13 mouse cellular contexts compared by ENCODE assay signal in the genomic region with DNA sequence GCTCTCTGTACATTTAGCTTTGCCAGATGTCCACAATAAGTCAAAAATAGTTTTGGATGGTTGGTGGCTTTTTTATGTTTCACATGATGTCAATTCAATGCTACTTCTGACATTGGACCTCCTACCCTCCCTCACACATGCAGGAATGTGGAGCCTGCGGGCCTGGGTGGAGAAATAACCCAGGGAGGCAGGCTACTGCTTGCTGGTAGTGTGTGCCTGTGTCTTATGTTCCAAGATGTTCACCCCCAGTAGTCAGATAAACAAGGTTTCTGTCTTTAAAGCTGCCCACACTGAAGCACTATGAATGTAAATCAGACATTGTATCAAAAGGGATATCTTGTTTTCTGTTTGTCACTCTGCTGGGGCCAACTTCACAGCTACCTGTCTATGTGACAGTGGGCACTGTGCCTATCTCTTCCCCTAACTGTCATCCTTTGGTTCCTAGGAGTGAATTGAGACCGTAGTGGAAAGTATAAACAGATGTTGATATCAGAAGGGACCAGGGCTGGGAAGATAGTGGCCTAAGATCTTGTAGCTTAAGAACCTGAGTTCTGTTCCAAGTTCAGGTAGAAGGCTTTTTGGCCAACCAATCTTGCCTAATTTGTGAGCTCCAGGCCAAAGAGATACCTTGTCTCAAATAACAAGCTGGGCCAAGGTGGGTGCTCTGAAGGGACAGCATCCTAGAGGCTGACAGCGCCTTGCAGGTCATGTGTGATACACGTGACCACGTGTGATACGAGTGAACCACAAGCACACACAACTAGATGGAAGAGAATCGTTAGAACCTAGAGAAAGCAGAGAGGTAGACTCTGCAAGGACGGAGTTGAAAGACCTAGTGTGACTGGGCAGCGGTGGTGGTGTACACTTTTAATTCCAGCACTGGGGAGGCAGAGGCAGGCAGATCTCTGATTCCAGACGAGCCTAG. TPM values are rescaled to one million over a fixed set of nuclear protein-coding genes. Genes with fewer than 3 reads are reported as not detected.
DNase-seq lines count a peak whose midpoint lies in the region; ATAC-seq and TF ChIP-seq lines count a peak whose summit lies in the region.
"Had no signal": no experiment of that assay in that cellular context is flagged by ENCODE, and none has a peak within 500 bp of the region (broad histone marks: within the 10 kb centered on the region; RNA-seq: fewer than 3 reads in every experiment).

No protein-coding gene starts in this region.

- WGBS in kidney, embryonic 14.5 days = 89% methylated on average over 10 of the region's 10 CpGs
- WGBS in lung, embryonic 16.5 days = 89% methylated on average over 10 of the region's 10 CpGs
- WGBS in limb, embryonic 13.5 days = 89% methylated on average over 10 of the region's 10 CpGs
- 86% methylated on average over 10 of the region's 10 CpGs for WGBS in stomach, postnatal 0 days

- no peaks in the 10 kb centered on the region for H3K9me3 ChIP-seq in kidney, embryonic 14.5 days (ENCODE audit: control insufficient read depth, low read length)
- H3K9me3 ChIP-seq in lung, embryonic 16.5 days (ENCODE audit: control insufficient read depth, low read length) = no peaks in the 10 kb centered on the region
- H3K9me3 ChIP-seq in limb, embryonic 13.5 days = no peaks in the 10 kb centered on the region
- H3K9me3 ChIP-seq in stomach, postnatal 0 days (ENCODE audit: control insufficient read depth, low read length) = no peaks in the 10 kb centered on the region
- H3K9me3 ChIP-seq: forebrain, embryonic 15.5 days had no signal

- no peak for ATAC-seq in kidney, embryonic 14.5 days (ENCODE audit: low FRiP score, low TSS enrichment)
- ATAC-seq in lung, embryonic 16.5 days (ENCODE audit: low read depth) = no peak
- no peak for ATAC-seq in limb, embryonic 13.5 days (ENCODE audit: low FRiP score, low read depth)
- ATAC-seq in stomach, postnatal 0 days (ENCODE audit: low FRiP score, low TSS enrichment) = no peak
- ATAC-seq in frontal cortex, adult (ENCODE audit: low TSS enrichment) = no peak

- no peak overlapping the region for H3K4me2 ChIP-seq in kidney, embryonic 14.5 days (replicated peaks; ENCODE audit: low read depth, low read length)
- H3K4me2 ChIP-seq in lung, embryonic 16.5 days (ENCODE audit: low read depth, low read length) = no peak overlapping the region
- H3K4me2 ChIP-seq in limb, embryonic 13.5 days (replicated peaks) = peak overlapping the region; percentile 73; the same call in 1 of the 2 replicates
- H3K4me2 ChIP-seq in stomach, postnatal 0 days (replicated peaks; ENCODE audit: low read depth) = no peak overlapping the region
- H3K4me2 ChIP-seq: forebrain, embryonic 15.5 days had no signal

- H3K27me3 ChIP-seq in kidney, embryonic 14.5 days (ENCODE audit: control insufficient read depth, insufficient read depth, low read length) = no peaks in the 10 kb centered on the region
- H3K27me3 ChIP-seq in lung, embryonic 16.5 days (ENCODE audit: control insufficient read depth, insufficient read depth, low read depth, low read length) = no peaks in the 10 kb centered on the region
- no peaks in the 10 kb centered on the region for H3K27me3 ChIP-seq in limb, embryonic 13.5 days
- H3K27me3 ChIP-seq in stomach, postnatal 0 days (ENCODE audit: control insufficient read depth, insufficient read depth, low read length) = no peaks in the 10 kb centered on the region
- H3K27me3 ChIP-seq: forebrain, embryonic 15.5 days had no signal

- DNase-seq in kidney, postnatal 10 days = no peak
- no peak for DNase-seq in lung, postnatal 10 days
- no peak for DNase-seq in stomach, postnatal 0 days (ENCODE audit: low spot score)
- DNase-seq: kidney, postnatal 4 days; left cerebral cortex, postnatal 4 days; right cerebral cortex, adult 18-20 months; spleen, adult 18-20 months; thymus, adult 2 months had no signal

- H3K4me1 ChIP-seq in kidney, embryonic 14.5 days (ENCODE audit: control insufficient read depth, insufficient read depth, low read length) = peaks cover 18% of the 10 kb centered on the region
- peaks cover 29% of the 10 kb centered on the region for H3K4me1 ChIP-seq in lung, embryonic 16.5 days (replicated peaks; ENCODE audit: control insufficient read depth, insufficient read depth, low read length)
- peaks cover 44% of the 10 kb centered on the region for H3K4me1 ChIP-seq in limb, embryonic 13.5 days
- peaks cover 14% of the 10 kb centered on the region for H3K4me1 ChIP-seq in stomach, postnatal 0 days (replicated peaks; ENCODE audit: control insufficient read depth, insufficient read depth)

- H3K9ac ChIP-seq in kidney, embryonic 14.5 days (ENCODE audit: low read depth, low read length) = no peak overlapping the region
- H3K9ac ChIP-seq in lung, embryonic 16.5 days (ENCODE audit: low read length) = no peak overlapping the region
- no peak overlapping the region for H3K9ac ChIP-seq in limb, embryonic 13.5 days
- no peak overlapping the region for H3K9ac ChIP-seq in stomach, postnatal 0 days (ENCODE audit: low read length)
- H3K9ac ChIP-seq: forebrain, embryonic 15.5 days had no signal

- no peak for TF ChIP-seq CTCF in stomach, postnatal 0 days (IDR thresholded peaks at IDR 0.05; ENCODE audit: low read depth)

- no peak for TF ChIP-seq EP300 in stomach, postnatal 0 days (optimal IDR thresholded peaks at IDR 0.05)

- no peaks in the 10 kb centered on the region for H3K36me3 ChIP-seq in kidney, embryonic 14.5 days (ENCODE audit: control insufficient read depth, insufficient read depth, low read length)
- H3K36me3 ChIP-seq in lung, embryonic 16.5 days (ENCODE audit: control insufficient read depth, insufficient read depth, low read length) = no peaks in the 10 kb centered on the region
- H3K36me3 ChIP-seq in limb, embryonic 13.5 days = peaks cover 4% of the 10 kb centered on the region; the same call in 1 of the 2 replicates
- no peaks in the 10 kb centered on the region for H3K36me3 ChIP-seq in stomach, postnatal 0 days (ENCODE audit: control insufficient read depth, insufficient read depth, low read length)
- H3K36me3 ChIP-seq: forebrain, embryonic 15.5 days had no signal

- H3K27ac ChIP-seq in kidney, embryonic 14.5 days (ENCODE audit: low read depth, low read length) = peak overlapping the region; percentile 90
- peak overlapping the region; percentile 98 for H3K27ac ChIP-seq in lung, embryonic 16.5 days (ENCODE audit: low read length)
- H3K27ac ChIP-seq in limb, embryonic 13.5 days = peak overlapping the region; percentile 96
- peak overlapping the region; percentile 98 for H3K27ac ChIP-seq in stomach, postnatal 0 days (replicated peaks)
- H3K27ac ChIP-seq: forebrain, embryonic 15.5 days had no signal

- no peak overlapping the region for H3K4me3 ChIP-seq in kidney, embryonic 14.5 days (ENCODE audit: low read length)
- H3K4me3 ChIP-seq in lung, embryonic 16.5 days (ENCODE audit: low read length) = no peak overlapping the region
- H3K4me3 ChIP-seq in limb, embryonic 13.5 days = no peak overlapping the region
- no peak overlapping the region for H3K4me3 ChIP-seq in stomach, postnatal 0 days (ENCODE audit: low read depth, low read length)
- H3K4me3 ChIP-seq: forebrain, embryonic 15.5 days had no signal

RNA-seq across cellular contexts. Expression of gene Anxa2, which starts 1.3 kb away (rescaled TPM):
- 463 and 482 TPM in 2 replicates for polyA plus RNA-seq in kidney, embryonic 14.5 days (2014; fragmentation: Nextera tagmentation; extraction: Ambion mirVana)
- polyA plus RNA-seq in lung, embryonic 16.5 days (2015; fragmentation: Nextera tagmentation; extraction: Ambion mirVana) = 973 and 1,115 TPM in 2 replicates
- 691 and 735 TPM in 2 replicates for polyA plus RNA-seq in limb, embryonic 13.5 days (2015; fragmentation: Nextera tagmentation; extraction: Ambion mirVana)
- polyA plus RNA-seq in stomach, postnatal 0 days (2015; fragmentation: Nextera tagmentation; extraction: Ambion mirVana) = 634 and 654 TPM in 2 replicates

RNA-seq across cellular contexts. Expression of gene Ice2, which starts 54.4 kb away (rescaled TPM):
- polyA plus RNA-seq in kidney, embryonic 14.5 days (2014; fragmentation: Nextera tagmentation; extraction: Ambion mirVana) = 19.7 and 23.3 TPM in 2 replicates
- 18.8 and 21.5 TPM in 2 replicates for polyA plus RNA-seq in lung, embryonic 16.5 days (2015; fragmentation: Nextera tagmentation; extraction: Ambion mirVana)
- 20.0 and 22.2 TPM in 2 replicates for polyA plus RNA-seq in limb, embryonic 13.5 days (2015; fragmentation: Nextera tagmentation; extraction: Ambion mirVana)
- polyA plus RNA-seq in stomach, postnatal 0 days (2015; fragmentation: Nextera tagmentation; extraction: Ambion mirVana) = 4.3 and 4.8 TPM in 2 replicates
